In the genomic region with DNA sequence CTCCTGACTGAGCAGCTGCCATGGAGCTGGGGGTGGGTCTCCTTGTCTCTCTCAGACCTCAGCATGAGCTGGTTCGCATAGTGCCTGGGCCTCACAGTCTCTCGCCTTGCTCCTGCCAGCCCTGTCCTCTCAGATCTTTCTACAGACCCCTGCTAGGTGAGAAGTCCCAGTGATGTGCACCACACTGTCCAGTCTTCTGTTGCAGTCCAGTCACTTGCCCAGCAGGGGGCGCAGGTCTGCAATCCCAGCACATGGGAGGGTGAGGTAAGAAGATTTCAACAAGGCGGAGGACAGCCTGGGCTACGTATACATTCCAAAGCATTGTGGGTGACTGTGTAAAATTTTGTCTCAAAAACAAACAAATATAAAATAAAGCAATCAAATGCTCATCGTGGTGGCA, we compare ENCODE assay signal across 10 mouse cellular contexts. TPM values are rescaled to one million over a fixed set of nuclear protein-coding genes. Genes with fewer than 3 reads are reported as not detected.
A peak's percentile ranks its signal among the peaks of the same experiment; 100 is the strongest.
DNase-seq lines count a peak whose midpoint lies in the region; ATAC-seq and TF ChIP-seq lines count a peak whose summit lies in the region.
"Had no signal": no experiment of that assay in that cellular context is flagged by ENCODE, and none has a peak within 500 bp of the region (broad histone marks: within the 10 kb centered on the region; RNA-seq: fewer than 3 reads in every experiment).

No protein-coding gene starts in this region.

- no peak; the same call in 1 of the 2 replicates for ATAC-seq in hindbrain, embryonic 11.5 days (ENCODE audit: low FRiP score)
- no peak for ATAC-seq in hindbrain, embryonic 14.5 days (ENCODE audit: low FRiP score)
- peak; percentile 56 for ATAC-seq in liver, embryonic 12.5 days
- no peak for ATAC-seq in activated CD4-positive, CD25-positive, alpha-beta regulatory T cell, adult 4 months

- TF ChIP-seq CTCF in bone marrow macrophage, adult 2 months (IDR thresholded peaks at IDR 0.05; ENCODE audit: low read depth, low read length): peak; percentile 54

- WGBS in hindbrain, embryonic 11.5 days: 43% methylated on average over 6 of the region's 6 CpGs
- WGBS in hindbrain, embryonic 14.5 days: 42% methylated on average over 6 of the region's 6 CpGs
- WGBS in liver, embryonic 12.5 days (ENCODE audit: insufficient replicate concordance): 27% methylated on average over 6 of the region's 6 CpGs

- H3K27me3 ChIP-seq in hindbrain, embryonic 11.5 days (ENCODE audit: control insufficient read depth, insufficient read depth, low read length): no peaks in the 10 kb centered on the region
- H3K27me3 ChIP-seq in hindbrain, embryonic 14.5 days (ENCODE audit: control insufficient read depth, insufficient read depth, low read length): no peaks in the 10 kb centered on the region
- peaks cover 3% of the 10 kb centered on the region; the same call in 1 of the 2 replicates for H3K27me3 ChIP-seq in liver, embryonic 12.5 days (replicated peaks)
- H3K27me3 ChIP-seq: limb, embryonic 15.5 days had no signal

- no peak overlapping the region for H3K4me2 ChIP-seq in hindbrain, embryonic 11.5 days (replicated peaks; ENCODE audit: low read depth, low read length)
- no peak overlapping the region for H3K4me2 ChIP-seq in hindbrain, embryonic 14.5 days (replicated peaks)
- no peak overlapping the region for H3K4me2 ChIP-seq in liver, embryonic 12.5 days
- H3K4me2 ChIP-seq: limb, embryonic 15.5 days had no signal

- H3K9me3 ChIP-seq in hindbrain, embryonic 11.5 days (ENCODE audit: control insufficient read depth, low read length): no peaks in the 10 kb centered on the region
- H3K9me3 ChIP-seq in hindbrain, embryonic 14.5 days (ENCODE audit: control insufficient read depth, low read length): no peaks in the 10 kb centered on the region
- H3K9me3 ChIP-seq in liver, embryonic 12.5 days (replicated peaks): no peaks in the 10 kb centered on the region
- H3K9me3 ChIP-seq: limb, embryonic 15.5 days had no signal

- no peak overlapping the region for H3K4me3 ChIP-seq in hindbrain, embryonic 11.5 days (ENCODE audit: low read depth, low read length)
- no peak overlapping the region for H3K4me3 ChIP-seq in hindbrain, embryonic 14.5 days (replicated peaks; ENCODE audit: low read length)
- no peak overlapping the region for H3K4me3 ChIP-seq in bone marrow macrophage, adult 2 months (ENCODE audit: insufficient read depth, low read length)
- no peak overlapping the region for H3K4me3 ChIP-seq in liver, embryonic 12.5 days
- H3K4me3 ChIP-seq: erythroblast, embryonic 14.5 days; limb, embryonic 15.5 days had no signal

- DNase-seq in hindbrain, embryonic 11.5 days (ENCODE audit: low spot score): peak; percentile 63
- no peak for DNase-seq in hindbrain, embryonic 14.5 days (ENCODE audit: low spot score)
- peak; percentile 72 to 79 for DNase-seq in CD8-positive naive resting alpha-beta T cell, adult 2 months (ENCODE audit: low read depth in 2 of 2, low spot score in 2 of 2)
- DNase-seq in gastrocnemius, adult 8-10 months (ENCODE audit: low spot score in 2 of 2): peak; percentile 24 to 25
- peak; percentile 67 for DNase-seq in retina, embryonic 14.5 days (ENCODE audit: low spot score)

- no peaks in the 10 kb centered on the region for H3K36me3 ChIP-seq in hindbrain, embryonic 11.5 days (ENCODE audit: control insufficient read depth, insufficient read depth, low read length)
- no peaks in the 10 kb centered on the region for H3K36me3 ChIP-seq in hindbrain, embryonic 14.5 days (replicated peaks; ENCODE audit: control insufficient read depth, insufficient read depth)
- H3K36me3 ChIP-seq in liver, embryonic 12.5 days: no peaks in the 10 kb centered on the region; the same call in 1 of the 2 replicates
- H3K36me3 ChIP-seq: limb, embryonic 15.5 days had no signal

- H3K4me1 ChIP-seq in hindbrain, embryonic 11.5 days (replicated peaks; ENCODE audit: control insufficient read depth, insufficient read depth, low read length): no peaks in the 10 kb centered on the region
- no peaks in the 10 kb centered on the region for H3K4me1 ChIP-seq in hindbrain, embryonic 14.5 days (replicated peaks; ENCODE audit: control insufficient read depth, insufficient read depth, low read length)
- peaks cover 29% of the 10 kb centered on the region for H3K4me1 ChIP-seq in bone marrow macrophage, adult 2 months (ENCODE audit: control insufficient read depth, insufficient read depth, low read length)
- H3K4me1 ChIP-seq in liver, embryonic 12.5 days: peaks cover 45% of the 10 kb centered on the region

- H3K9ac ChIP-seq in hindbrain, embryonic 11.5 days (ENCODE audit: low read depth, low read length): no peak overlapping the region
- no peak overlapping the region for H3K9ac ChIP-seq in hindbrain, embryonic 14.5 days
- no peak overlapping the region for H3K9ac ChIP-seq in liver, embryonic 12.5 days
- H3K9ac ChIP-seq: limb, embryonic 15.5 days had no signal

- H3K27ac ChIP-seq in hindbrain, embryonic 11.5 days (ENCODE audit: low read depth, low read length): no peak overlapping the region
- no peak overlapping the region for H3K27ac ChIP-seq in hindbrain, embryonic 14.5 days
- H3K27ac ChIP-seq in bone marrow macrophage, adult 2 months (ENCODE audit: insufficient read depth, low read depth, low read length): no peak overlapping the region
- no peak overlapping the region for H3K27ac ChIP-seq in liver, embryonic 12.5 days
- H3K27ac ChIP-seq: limb, embryonic 15.5 days had no signal

- no peak for TF ChIP-seq POLR2A in bone marrow macrophage, adult 2 months (IDR thresholded peaks at IDR 0.05; ENCODE audit: borderline replicate concordance, low read depth, low read length)

RNA-seq across cellular contexts. Expression of gene Qprt, which starts 10.6 kb away (rescaled TPM):
- polyA plus RNA-seq in hindbrain, embryonic 11.5 days (2014; fragmentation: Nextera tagmentation; extraction: Ambion mirVana): 1.7 and 2.0 TPM in 2 replicates
- 0.55 and 0.87 TPM in 2 replicates for polyA plus RNA-seq in hindbrain, embryonic 14.5 days (2014; fragmentation: Nextera tagmentation; extraction: Ambion mirVana)
- 0.71 TPM in 1 of 2 replicates, not detected in the other for polyA plus RNA-seq in bone marrow macrophage, adult 2 months (2012; ENCODE audit: insufficient read depth, insufficient read length, missing spikeins)
- total RNA-seq in gastrocnemius, adult 8-10 months (2022): under 1 TPM in 3 of 4 experiments, not detected in 1; 0.18 to 0.29 (median 0.27) TPM
- polyA plus RNA-seq in liver, embryonic 12.5 days (2016; fragmentation: Nextera tagmentation; extraction: Ambion mirVana): 36.5 and 40.3 TPM in 2 replicates
- polyA plus RNA-seq in activated CD4-positive, CD25-positive, alpha-beta regulatory T cell, adult 4 months (2017; shearing (Covaris generic)): 10 to 100 TPM in 1 of 2 experiments, 1 to 10 TPM in 1; 9.2 to 11.7 TPM

RNA-seq across cellular contexts. Expression of gene AI467606, which starts 20.3 kb away (rescaled TPM):
- polyA plus RNA-seq in hindbrain, embryonic 11.5 days (2014; fragmentation: Nextera tagmentation; extraction: Ambion mirVana): 1.0 and 1.3 TPM in 2 replicates
- polyA plus RNA-seq in hindbrain, embryonic 14.5 days (2014; fragmentation: Nextera tagmentation; extraction: Ambion mirVana): 1.7 and 1.9 TPM in 2 replicates
- polyA plus RNA-seq in bone marrow macrophage, adult 2 months (2012; ENCODE audit: insufficient read depth, insufficient read length, missing spikeins): 41.2 and 41.4 TPM in 2 replicates
- total RNA-seq in gastrocnemius, adult 8-10 months (2022): under 1 TPM; 0.12 to 0.74 (median 0.25) TPM
- polyA plus RNA-seq in liver, embryonic 12.5 days (2016; fragmentation: Nextera tagmentation; extraction: Ambion mirVana): 8.3 and 8.5 TPM in 2 replicates
- polyA plus RNA-seq in activated CD4-positive, CD25-positive, alpha-beta regulatory T cell, adult 4 months (2017; shearing (Covaris generic)): 100 to 1,000 TPM; 258 to 336 TPM

RNA-seq across cellular contexts. Expression of gene Zg16, which starts 24.3 kb away (rescaled TPM):
- not detected in 2 replicates for polyA plus RNA-seq in hindbrain, embryonic 11.5 days (2014; fragmentation: Nextera tagmentation; extraction: Ambion mirVana)
- not detected in 2 replicates for polyA plus RNA-seq in hindbrain, embryonic 14.5 days (2014; fragmentation: Nextera tagmentation; extraction: Ambion mirVana)
- not detected in 2 replicates for polyA plus RNA-seq in bone marrow macrophage, adult 2 months (2012; ENCODE audit: insufficient read depth, insufficient read length, missing spikeins)
- not detected for total RNA-seq in gastrocnemius, adult 8-10 months (2022)
- polyA plus RNA-seq in liver, embryonic 12.5 days (2016; fragmentation: Nextera tagmentation; extraction: Ambion mirVana): not detected in 2 replicates
- polyA plus RNA-seq in activated CD4-positive, CD25-positive, alpha-beta regulatory T cell, adult 4 months (2017; shearing (Covaris generic)): not detected
- polyA plus RNA-seq: erythroblast, embryonic 14.5 days; limb, embryonic 15.5 days had no signal

RNA-seq across cellular contexts. Expression of gene Spn, which starts 26.2 kb away (rescaled TPM):
- 0.07 and 0.08 TPM in 2 replicates for polyA plus RNA-seq in hindbrain, embryonic 11.5 days (2014; fragmentation: Nextera tagmentation; extraction: Ambion mirVana)
- not detected in 2 replicates for polyA plus RNA-seq in hindbrain, embryonic 14.5 days (2014; fragmentation: Nextera tagmentation; extraction: Ambion mirVana)
- 34.5 and 36.3 TPM in 2 replicates for polyA plus RNA-seq in bone marrow macrophage, adult 2 months (2012; ENCODE audit: insufficient read depth, insufficient read length, missing spikeins)
- under 1 TPM in 3 of 4 experiments, not detected in 1; 0.07 to 0.13 (median 0.13) TPM for total RNA-seq in gastrocnemius, adult 8-10 months (2022)
- polyA plus RNA-seq in liver, embryonic 12.5 days (2016; fragmentation: Nextera tagmentation; extraction: Ambion mirVana): 7.3 and 7.4 TPM in 2 replicates
- polyA plus RNA-seq in activated CD4-positive, CD25-positive, alpha-beta regulatory T cell, adult 4 months (2017; shearing (Covaris generic)): 100 to 1,000 TPM; 157 to 159 TPM
